Mouse (Mus musculus): Measurements from ENCODE around the gene Olfr393.

Gene Olfr393

DNA sequence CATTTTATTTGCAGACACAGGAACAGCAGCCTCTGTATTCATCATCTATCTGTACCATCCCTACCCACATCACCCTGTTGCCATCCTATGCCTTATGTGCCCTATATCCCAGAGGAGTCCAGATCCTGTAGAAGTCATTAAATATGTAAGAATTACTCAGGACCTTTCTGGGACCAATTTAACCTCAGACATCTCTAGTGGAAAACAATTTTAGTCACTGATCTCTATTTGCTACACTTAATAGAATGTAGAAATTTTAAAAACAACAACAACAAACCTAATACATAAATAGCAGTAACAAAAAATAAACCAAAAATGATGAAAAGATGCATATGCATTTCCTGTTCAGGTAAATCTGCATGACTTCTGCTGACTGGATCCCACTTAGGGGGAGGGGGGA, at the start of gene Olfr393:
TSS of gene Olfr393 (minus strand) at position 101 of the 400 bp plus-strand sequence.
- DNase-seq (ENCODE audit: low spot score): no peak

DNA sequence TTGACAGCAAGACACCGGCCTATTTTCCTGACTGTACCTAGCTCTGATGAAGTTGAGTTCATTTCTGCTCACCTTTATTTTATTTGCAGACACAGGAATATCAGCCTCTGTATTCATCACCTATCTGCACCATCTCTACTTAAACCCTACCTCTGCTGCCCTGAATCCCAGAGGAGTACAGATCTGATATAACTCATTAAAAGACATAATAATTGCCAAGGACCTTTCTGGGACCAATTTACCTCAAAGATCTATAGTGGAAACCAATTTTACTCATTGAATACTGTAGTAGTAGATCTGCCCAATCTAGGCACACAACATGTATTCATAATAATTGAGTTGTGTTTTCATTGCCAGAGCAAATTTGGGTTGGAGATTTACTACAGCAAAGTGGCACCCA, 39.4 kb upstream of the Olfr393 start, which contains the start of gene Olfr394:
TSS of gene Olfr394 (minus strand) at position 101 of the 400 bp plus-strand sequence.
- no peak for DNase-seq (ENCODE audit: low spot score)

DNA sequence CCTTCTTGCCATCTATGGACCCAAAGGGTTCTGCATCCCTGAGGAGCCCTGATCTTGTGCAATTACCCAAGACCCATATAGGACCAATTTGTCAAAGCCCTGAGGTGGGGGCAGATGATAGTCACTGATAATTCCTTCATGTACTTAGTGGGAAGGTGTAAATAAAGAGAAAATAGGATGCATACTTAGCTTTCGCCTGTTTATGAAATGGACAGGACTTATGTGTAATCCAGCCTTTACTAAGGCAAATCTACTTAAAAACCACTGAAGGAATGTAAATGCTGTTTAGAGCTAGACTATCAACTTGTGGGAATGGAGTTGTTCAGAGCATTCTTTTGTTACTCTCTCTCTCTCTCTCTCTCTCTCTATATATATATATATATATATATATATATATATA, 34.3 kb downstream of the Olfr393 start, which contains the start of gene Olfr392:
TSS of gene Olfr392 (minus strand) at position 101 of the 400 bp plus-strand sequence.
- DNase-seq (ENCODE audit: low spot score): no peak

DNA sequence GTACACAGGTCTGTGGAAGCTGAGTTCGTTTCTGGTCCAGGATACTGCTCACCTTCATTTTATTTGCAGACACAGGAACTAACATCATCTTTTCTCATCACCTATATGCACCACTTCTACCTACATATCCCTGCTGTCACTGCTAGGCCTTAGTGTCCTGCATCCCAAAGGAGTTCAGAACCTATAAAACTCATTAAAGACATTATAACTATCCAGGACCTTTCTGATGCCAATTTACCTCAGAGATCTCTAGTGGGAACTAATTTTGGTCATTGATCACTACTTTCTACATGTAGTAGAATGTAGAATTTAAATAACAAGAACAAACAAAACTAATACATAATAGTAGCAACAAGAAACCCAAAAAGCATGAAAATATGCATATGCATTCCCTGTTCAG, 48.3 kb downstream of the Olfr393 start, which contains the start of gene Olfr391-ps:
TSS of gene Olfr391-ps (minus strand) at position 101 of the 400 bp plus-strand sequence.
- no peak for DNase-seq (ENCODE audit: low spot score)
